Comparison of ENCODE assay signal across 9 mouse cellular contexts in the genomic region with DNA sequence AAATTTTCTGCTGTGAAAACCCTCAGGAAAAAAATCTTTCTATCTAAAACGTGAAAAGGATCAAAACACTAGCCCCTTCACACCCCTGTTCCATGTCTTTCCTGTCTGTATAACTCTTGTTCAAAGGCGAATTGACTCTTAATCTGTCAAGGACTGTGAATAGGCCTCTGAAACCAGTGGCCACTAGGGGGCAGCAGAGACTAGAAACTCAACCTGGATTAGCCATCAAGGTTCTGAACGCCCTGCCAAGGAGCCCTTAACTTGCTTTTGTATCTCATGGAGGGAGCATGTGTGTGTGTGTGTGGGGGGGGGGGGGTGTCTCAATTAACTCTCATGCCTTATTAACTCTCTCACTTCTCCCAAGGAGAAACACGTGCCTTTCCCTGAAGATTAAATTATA. TPM values are rescaled to one million over a fixed set of nuclear protein-coding genes. Genes with fewer than 3 reads are reported as not detected.
DNase-seq lines count a peak whose midpoint lies in the region; ATAC-seq lines count a peak whose summit lies in the region.
"Had no signal": no experiment of that assay in that cellular context is flagged by ENCODE, and none has a peak within 500 bp of the region (broad histone marks: within the 10 kb centered on the region; RNA-seq: fewer than 3 reads in every experiment).

No protein-coding gene starts in this region.

- H3K4me2 ChIP-seq in kidney, embryonic 14.5 days (replicated peaks; ENCODE audit: low read depth, low read length), result no peak overlapping the region
- no peak overlapping the region for H3K4me2 ChIP-seq in forebrain, embryonic 11.5 days (ENCODE audit: low read depth, low read length, severe bottlenecking)
- no peak overlapping the region for H3K4me2 ChIP-seq in hindbrain, embryonic 12.5 days (replicated peaks)
- H3K4me2 ChIP-seq: embryonic facial prominence, embryonic 12.5 days had no signal

- H3K9ac ChIP-seq in kidney, embryonic 14.5 days (ENCODE audit: low read depth, low read length), result no peak overlapping the region
- no peak overlapping the region for H3K9ac ChIP-seq in forebrain, embryonic 11.5 days (ENCODE audit: low read length)
- H3K9ac ChIP-seq in hindbrain, embryonic 12.5 days, result no peak overlapping the region
- H3K9ac ChIP-seq: embryonic facial prominence, embryonic 12.5 days had no signal

- WGBS in kidney, embryonic 14.5 days, result 9% methylated on average over 4 of the region's 4 CpGs
- WGBS in forebrain, embryonic 11.5 days, result 5% methylated on average over 4 of the region's 4 CpGs
- WGBS in hindbrain, embryonic 12.5 days, result 5% methylated on average over 4 of the region's 4 CpGs

- H3K27me3 ChIP-seq in kidney, embryonic 14.5 days (ENCODE audit: control insufficient read depth, insufficient read depth, low read length), result peaks cover 32% of the 10 kb centered on the region
- H3K27me3 ChIP-seq in forebrain, embryonic 11.5 days (ENCODE audit: control insufficient read depth, insufficient read depth, low read length), result peaks cover 15% of the 10 kb centered on the region
- H3K27me3 ChIP-seq in hindbrain, embryonic 12.5 days, result peaks cover 28% of the 10 kb centered on the region

- intact Hi-C loops in left cerebral cortex, postnatal 25 days (cut with DNase I), result loop anchor here (1.0 to 10.0 kb wide), 2 partner anchors 119 to 176 kb away; no protein-coding TSS in a partner anchor

- ATAC-seq in kidney, embryonic 14.5 days (ENCODE audit: low FRiP score, low TSS enrichment), result no peak
- ATAC-seq in forebrain, embryonic 11.5 days (replicated peaks; ENCODE audit: low FRiP score), result no peak; the same call in 1 of the 2 replicates
- ATAC-seq in hindbrain, embryonic 12.5 days (ENCODE audit: low FRiP score), result 0 out of 2 replicates have a peak, but pooled peaks have one; percentile 8

- no peaks in the 10 kb centered on the region for H3K9me3 ChIP-seq in kidney, embryonic 14.5 days (ENCODE audit: control insufficient read depth, low read length)
- H3K9me3 ChIP-seq in forebrain, embryonic 11.5 days (ENCODE audit: control insufficient read depth, low read length), result no peaks in the 10 kb centered on the region
- H3K9me3 ChIP-seq in hindbrain, embryonic 12.5 days (replicated peaks), result no peaks in the 10 kb centered on the region
- H3K9me3 ChIP-seq: embryonic facial prominence, embryonic 12.5 days had no signal

- H3K4me3 ChIP-seq in kidney, embryonic 14.5 days (ENCODE audit: low read length), result no peak overlapping the region
- no peak overlapping the region for H3K4me3 ChIP-seq in forebrain, embryonic 11.5 days (ENCODE audit: low read depth, low read length)
- no peak overlapping the region for H3K4me3 ChIP-seq in hindbrain, embryonic 12.5 days
- H3K4me3 ChIP-seq: embryonic facial prominence, embryonic 12.5 days had no signal

- H3K27ac ChIP-seq in kidney, embryonic 14.5 days (ENCODE audit: low read depth, low read length), result no peak overlapping the region
- no peak overlapping the region for H3K27ac ChIP-seq in forebrain, embryonic 11.5 days (ENCODE audit: low read depth, low read length)
- no peak overlapping the region for H3K27ac ChIP-seq in hindbrain, embryonic 12.5 days
- H3K27ac ChIP-seq: embryonic facial prominence, embryonic 12.5 days had no signal

- H3K36me3 ChIP-seq in kidney, embryonic 14.5 days (ENCODE audit: control insufficient read depth, insufficient read depth, low read length), result no peaks in the 10 kb centered on the region
- no peaks in the 10 kb centered on the region for H3K36me3 ChIP-seq in forebrain, embryonic 11.5 days (ENCODE audit: control insufficient read depth, insufficient read depth, low read length)
- no peaks in the 10 kb centered on the region for H3K36me3 ChIP-seq in hindbrain, embryonic 12.5 days
- H3K36me3 ChIP-seq: embryonic facial prominence, embryonic 12.5 days had no signal

- peak; percentile 83 for DNase-seq in kidney, adult 18-20 months
- DNase-seq in c-Kit-negative CD71-positive TER-119-positive erythroid progenitor cells, embryonic 14.5 days (ENCODE audit: low read depth, low spot score), result peak; percentile 28
- DNase-seq in forebrain, embryonic 11.5 days (ENCODE audit: low spot score), result peak; percentile 92
- peak; percentile 87 to 89 for DNase-seq in left cerebral cortex, postnatal 25 days (ENCODE audit: low spot score in 2 of 2)
- peak; percentile 73 for DNase-seq in ovary, postnatal 14 days (ENCODE audit: low spot score)
- DNase-seq in thymus, postnatal 10 days (ENCODE audit: low spot score in 2 of 2), result peak; percentile 23 to 75

- peaks cover 6% of the 10 kb centered on the region; the same call in 1 of the 2 replicates for H3K4me1 ChIP-seq in kidney, embryonic 14.5 days (ENCODE audit: control insufficient read depth, insufficient read depth, low read length)
- H3K4me1 ChIP-seq in forebrain, embryonic 11.5 days (replicated peaks; ENCODE audit: control insufficient read depth, insufficient read depth, low read length), result peaks cover 2% of the 10 kb centered on the region; the same call in 1 of the 2 replicates
- peaks cover 22% of the 10 kb centered on the region for H3K4me1 ChIP-seq in hindbrain, embryonic 12.5 days

RNA-seq across cellular contexts. Expression of gene Alk, which starts 1.8 kb away (rescaled TPM):
- polyA plus RNA-seq in kidney, embryonic 14.5 days (2014; fragmentation: Nextera tagmentation; extraction: Ambion mirVana), result 0.11 and 0.20 TPM in 2 replicates
- 0.15 and 0.29 TPM in 2 replicates for polyA plus RNA-seq in forebrain, embryonic 11.5 days (2014; fragmentation: Nextera tagmentation; extraction: Ambion mirVana)
- 2.2 and 2.5 TPM in 2 replicates for polyA plus RNA-seq in hindbrain, embryonic 12.5 days (2016; fragmentation: Nextera tagmentation; extraction: Ambion mirVana)
- 1 to 10 TPM; 6.2 to 9.4 TPM for total RNA-seq in left cerebral cortex, postnatal 25 days (2021)

Comparison
In these comparisons a context has a peak if more than half of its experiments do, and no peak if none do; other contexts are left out.
1. DNase-seq: peak in every context shown above with its lines; median percentile 92 in forebrain, embryonic 11.5 days; 88 in left cerebral cortex, postnatal 25 days; 83 in kidney, adult 18-20 months; 73 in ovary, postnatal 14 days; 49 in thymus, postnatal 10 days; 28 in c-Kit-negative CD71-positive TER-119-positive erythroid progenitor cells, embryonic 14.5 days.